Mouse (Mus musculus): ENCODE data around the gene Arhgap8. TPM values are rescaled to one million over a fixed set of nuclear protein-coding genes. Genes with fewer than 3 reads are reported as not detected.

The Arhgap8 gene
- polyA plus RNA-seq, 1 experiment from 2014 or later, result 0.19 TPM

DNA sequence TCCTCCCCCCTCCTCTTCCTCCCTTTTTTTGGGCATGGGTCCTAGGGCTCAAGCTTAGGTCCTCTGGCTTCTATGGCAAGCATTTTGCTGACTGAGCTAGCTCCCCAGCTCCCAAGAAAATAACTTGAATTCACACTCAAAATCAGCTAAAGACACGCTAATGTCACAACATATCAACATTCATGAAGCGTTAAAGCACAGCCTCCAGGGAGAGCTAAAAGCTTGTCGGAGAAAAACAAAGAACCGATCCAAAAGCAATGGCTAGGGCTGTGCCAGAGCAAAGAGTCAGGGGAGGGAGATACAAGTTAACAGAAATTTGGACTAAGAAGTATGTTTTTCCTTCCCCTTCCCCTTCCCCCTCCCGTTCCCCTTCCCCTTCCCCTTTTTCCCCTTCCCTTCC lies 58.7 kb downstream of the Arhgap8 start:
- 55% methylated on average over 5 of the region's 5 CpGs for WGBS (ENCODE audit: insufficient replicate concordance)

GRCm38 (mm10) chr15:84784812-84785211 lies 65.0 kb downstream of the Arhgap8 start:
- DNase-seq (no peak), ATAC-seq (no peak)
- Histone ChIP-seq H3K4me3 (ENCODE audit: low read depth, low read length) (no peak overlapping the region), H3K9ac (replicated peaks) (no peak overlapping the region), H3K27ac (ENCODE audit: low read depth) (no peak overlapping the region), H3K27me3 (ENCODE audit: insufficient read depth, low read length) (no peaks in the 10 kb centered on the region), H3K9me3 (ENCODE audit: low read length) (no peaks in the 10 kb centered on the region), H3K4me2 (ENCODE audit: low read depth, low read length) (no peak overlapping the region), H3K4me1 (ENCODE audit: insufficient read depth) (no peaks in the 10 kb centered on the region), H3K36me3 (replicated peaks; ENCODE audit: insufficient read depth, low read length) (no peaks in the 10 kb centered on the region)
- TF ChIP-seq EP300 (IDR thresholded peaks at IDR 0.05; ENCODE audit: low read depth) (no peak), CTCF (IDR thresholded peaks at IDR 0.05; ENCODE audit: low read depth) (no peak)
- WGBS (ENCODE audit: insufficient replicate concordance), result 84% methylated on average over 16 of the region's 16 CpGs

More for the DNA sequence above, 58.7 kb downstream of the Arhgap8 start:
- Histone ChIP-seq H3K4me1 (ENCODE audit: insufficient read depth) (no peaks in the 10 kb centered on the region), H3K9ac (replicated peaks) (no peak overlapping the region), H3K27ac (ENCODE audit: low read depth) (no peak overlapping the region), H3K9me3 (ENCODE audit: low read length) (no peaks in the 10 kb centered on the region), H3K4me2 (ENCODE audit: low read depth, low read length) (no peak overlapping the region), H3K36me3 (replicated peaks; ENCODE audit: insufficient read depth, low read length) (no peaks in the 10 kb centered on the region), H3K27me3 (ENCODE audit: insufficient read depth, low read length) (no peaks in the 10 kb centered on the region), H3K4me3 (ENCODE audit: low read depth, low read length) (no peak overlapping the region)
- ATAC-seq (no peak), DNase-seq (no peak)
- TF ChIP-seq EP300 (IDR thresholded peaks at IDR 0.05; ENCODE audit: low read depth) (no peak), CTCF (IDR thresholded peaks at IDR 0.05; ENCODE audit: low read depth) (no peak)

- TF ChIP-seq CTCF (IDR thresholded peaks at IDR 0.05; ENCODE audit: low read depth), result no peak
- TF ChIP-seq EP300 (IDR thresholded peaks at IDR 0.05; ENCODE audit: low read depth), result no peak
- Histone ChIP-seq H3K9ac (replicated peaks) (no peak overlapping the region), H3K27me3 (ENCODE audit: insufficient read depth, low read length) (no peaks in the 10 kb centered on the region), H3K36me3 (replicated peaks; ENCODE audit: insufficient read depth, low read length) (no peaks in the 10 kb centered on the region), H3K9me3 (ENCODE audit: low read length) (no peaks in the 10 kb centered on the region), H3K4me2 (ENCODE audit: low read depth, low read length) (no peak overlapping the region), H3K27ac (ENCODE audit: low read depth) (no peak overlapping the region), H3K4me3 (ENCODE audit: low read depth, low read length) (no peak overlapping the region), H3K4me1 (ENCODE audit: insufficient read depth) (no peaks in the 10 kb centered on the region)
- DNase-seq (no peak), ATAC-seq (no peak)
- WGBS (ENCODE audit: insufficient replicate concordance), result 75% methylated on average over 10 of the region's 10 CpGs
Observed at GRCm38 (mm10) chr15:84787161-84787560, 67.3 kb downstream of the Arhgap8 start.

DNA sequence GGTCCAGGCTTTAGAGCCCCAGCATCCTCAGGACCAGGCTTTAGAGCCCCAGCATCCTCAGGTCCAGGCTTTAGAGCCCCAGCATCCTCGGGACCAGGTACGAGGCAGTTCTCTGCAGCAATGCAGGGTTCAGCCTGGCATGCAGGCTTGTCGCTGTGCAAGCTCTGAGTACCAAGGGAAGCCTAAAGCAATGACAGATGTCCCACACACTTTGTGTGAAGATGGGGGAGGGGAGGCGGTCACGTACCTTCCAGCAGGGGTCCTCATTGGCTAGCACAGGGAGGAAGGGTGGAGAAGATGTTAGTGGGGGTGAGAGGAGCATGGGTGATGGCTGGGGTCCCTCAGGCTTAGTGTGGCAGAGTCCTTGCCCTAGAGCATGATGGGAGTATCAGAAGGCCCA lies 73.8 kb downstream of the Arhgap8 start:
- ATAC-seq (no peak), DNase-seq (no peak)
- H3K4me2 ChIP-seq (ENCODE audit: low read depth, low read length), result no peak overlapping the region
- 78% methylated on average over 5 of the region's 5 CpGs for WGBS (ENCODE audit: insufficient replicate concordance)
- H3K27me3 ChIP-seq (ENCODE audit: insufficient read depth, low read length), result no peaks in the 10 kb centered on the region
- TF ChIP-seq CTCF (IDR thresholded peaks at IDR 0.05; ENCODE audit: low read depth) (no peak), EP300 (IDR thresholded peaks at IDR 0.05; ENCODE audit: low read depth) (no peak)
- no peaks in the 10 kb centered on the region for H3K4me1 ChIP-seq (ENCODE audit: insufficient read depth)
- no peak overlapping the region for H3K4me3 ChIP-seq (ENCODE audit: low read depth, low read length)
- no peak overlapping the region for H3K27ac ChIP-seq (ENCODE audit: low read depth)
- H3K9me3 ChIP-seq (ENCODE audit: low read length), result no peaks in the 10 kb centered on the region
- H3K9ac ChIP-seq (replicated peaks), result no peak overlapping the region
- no peaks in the 10 kb centered on the region for H3K36me3 ChIP-seq (replicated peaks; ENCODE audit: insufficient read depth, low read length)

GRCm38 (mm10) chr15:84800132-84800531 lies 80.3 kb downstream of the Arhgap8 start:
- Histone ChIP-seq H3K27ac (ENCODE audit: low read depth) (no peak overlapping the region), H3K9ac (replicated peaks) (no peak overlapping the region), H3K27me3 (ENCODE audit: insufficient read depth, low read length) (no peaks in the 10 kb centered on the region), H3K36me3 (replicated peaks; ENCODE audit: insufficient read depth, low read length) (no peaks in the 10 kb centered on the region), H3K4me3 (ENCODE audit: low read depth, low read length) (no peak overlapping the region), H3K4me2 (ENCODE audit: low read depth, low read length) (no peak overlapping the region), H3K9me3 (ENCODE audit: low read length) (no peaks in the 10 kb centered on the region), H3K4me1 (ENCODE audit: insufficient read depth) (no peaks in the 10 kb centered on the region)
- ATAC-seq, result no peak
- no peak for DNase-seq
- 80% methylated on average over 5 of the region's 5 CpGs for WGBS (ENCODE audit: insufficient replicate concordance)
- peak; percentile 49 for TF ChIP-seq CTCF (IDR thresholded peaks at IDR 0.05; ENCODE audit: low read depth)
- no peak for TF ChIP-seq EP300 (IDR thresholded peaks at IDR 0.05; ENCODE audit: low read depth)

GRCm38 (mm10) chr15:84803685-84804084 lies 83.8 kb downstream of the Arhgap8 start:
- no peak for ATAC-seq
- 50% methylated on average over 3 of the region's 3 CpGs for WGBS (ENCODE audit: insufficient replicate concordance)
- DNase-seq, result peak; percentile 64
- H3K4me3 ChIP-seq (ENCODE audit: low read depth, low read length), result no peak overlapping the region
- H3K4me2 ChIP-seq (ENCODE audit: low read depth, low read length), result no peak overlapping the region
- no peak for TF ChIP-seq EP300 (IDR thresholded peaks at IDR 0.05; ENCODE audit: low read depth)
- peak; percentile 75 for TF ChIP-seq CTCF (IDR thresholded peaks at IDR 0.05; ENCODE audit: low read depth)
- H3K4me1 ChIP-seq (ENCODE audit: insufficient read depth), result no peaks in the 10 kb centered on the region
- no peak overlapping the region for H3K9ac ChIP-seq (replicated peaks)
- no peak overlapping the region for H3K27ac ChIP-seq (ENCODE audit: low read depth)
- H3K9me3 ChIP-seq (ENCODE audit: low read length), result no peaks in the 10 kb centered on the region
- no peaks in the 10 kb centered on the region for H3K27me3 ChIP-seq (ENCODE audit: insufficient read depth, low read length)
- H3K36me3 ChIP-seq (replicated peaks; ENCODE audit: insufficient read depth, low read length), result no peaks in the 10 kb centered on the region
